Mouse (Mus musculus): ENCODE measurements around the gene Pheta1.

DNA sequence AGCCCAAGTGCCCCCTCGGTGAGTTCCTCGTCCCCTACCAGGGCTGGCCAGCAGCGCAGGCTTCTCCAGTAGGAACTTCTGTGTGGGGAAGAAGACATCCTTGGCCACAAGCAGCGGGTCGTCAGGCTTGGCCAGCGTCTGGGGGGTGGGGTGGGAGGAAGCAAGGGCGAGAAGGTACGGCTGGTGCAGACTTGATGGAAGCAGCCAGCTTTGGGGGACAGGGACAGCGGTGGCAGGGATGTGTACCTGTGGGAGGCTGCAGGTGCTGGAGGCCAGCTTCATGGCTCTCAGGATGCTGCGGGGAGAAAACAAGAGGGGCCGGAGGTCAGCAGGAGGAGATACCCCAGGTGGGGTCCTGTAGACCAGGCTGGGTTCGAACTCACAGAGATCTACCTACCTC lies 26.3 kb downstream of the Pheta1 start:
- TF ChIP-seq POLR2A (IDR thresholded peaks at IDR 0.05; ENCODE audit: borderline replicate concordance, control insufficient read depth, low read depth, low read length) (no peak), CTCF (IDR thresholded peaks at IDR 0.05; ENCODE audit: control insufficient read depth, insufficient read depth, low read length) (no peak)

Measured in bone marrow, adult 2 months (tissue).